Mouse (Mus musculus) adipocyte (in vitro differentiated cells): ENCODE data around the gene Vps4a.

Experiments
- DNase-seq: peaks from one replicate; pipeline ENCODE4 v3.0.0-alpha.2; 2016; ENCODE audit warnings: low spot score

Gene Vps4a

DNA sequence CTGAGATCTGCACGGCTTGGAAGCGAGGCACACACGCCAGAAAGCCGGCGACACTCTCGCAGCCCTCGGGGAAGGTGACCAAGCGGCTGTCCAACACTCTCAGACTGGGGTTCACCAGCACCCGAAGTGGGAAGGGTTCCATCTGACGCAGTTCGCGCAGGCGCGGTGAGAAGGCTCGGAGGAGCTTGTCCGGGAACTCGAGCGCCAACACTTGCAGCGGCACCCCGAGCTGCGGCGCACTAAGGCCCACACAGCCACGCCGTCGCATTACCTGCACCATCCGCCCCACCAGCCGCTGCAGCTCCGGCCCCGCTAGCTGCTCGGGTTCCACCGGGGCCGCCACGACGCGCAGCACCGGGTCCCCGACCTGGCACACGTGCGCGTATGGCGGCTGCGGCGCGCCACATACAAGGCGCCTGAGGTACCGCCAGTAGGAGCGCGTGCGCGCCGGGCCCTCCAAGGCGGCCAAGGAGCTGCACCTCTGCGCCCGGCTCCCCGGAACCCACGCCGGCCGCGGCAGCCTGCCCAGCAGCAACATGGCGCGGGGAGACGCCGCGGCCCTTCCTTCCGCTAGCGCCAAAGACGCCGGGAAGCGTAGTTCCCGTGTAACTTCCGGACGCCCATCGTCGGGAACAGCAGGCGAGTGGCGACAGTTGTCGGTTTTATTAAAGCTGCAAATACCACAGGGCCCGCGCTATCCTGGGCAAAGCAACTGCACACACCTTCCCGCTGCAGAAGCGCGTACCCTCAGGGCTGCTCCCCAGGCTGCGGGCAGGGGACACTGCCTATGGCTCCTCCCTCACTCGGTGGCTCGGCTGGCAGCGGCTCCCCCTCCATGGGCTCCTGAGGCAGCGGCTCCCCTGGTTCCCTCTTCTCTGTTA is 17.3 kb downstream of the Vps4a start, which contains the start of gene Pdf:
Gene Pdf, minus strand, starts transcription at position 554 of the 881 bp plus-strand sequence.
- peak; percentile 78 for DNase-seq

- DNase-seq, result no peak
Measured at GRCm38 (mm10) chr8:107049480-107049879, 18.5 kb downstream of the Vps4a start.

GRCm38 (mm10) chr8:107052046-107052445 is 21.0 kb downstream of the Vps4a start:
- DNase-seq, result no peak

- DNase-seq, result peak; percentile 98
Measured at GRCm38 (mm10) chr8:107056076-107056972, 25.3 kb downstream of the Vps4a start, which contains the start of the genes Cog8 and Nip7. Cog8 (minus strand) TSS chr8:107056689. Nip7 (plus strand) TSS chr8:107056877.

DNA sequence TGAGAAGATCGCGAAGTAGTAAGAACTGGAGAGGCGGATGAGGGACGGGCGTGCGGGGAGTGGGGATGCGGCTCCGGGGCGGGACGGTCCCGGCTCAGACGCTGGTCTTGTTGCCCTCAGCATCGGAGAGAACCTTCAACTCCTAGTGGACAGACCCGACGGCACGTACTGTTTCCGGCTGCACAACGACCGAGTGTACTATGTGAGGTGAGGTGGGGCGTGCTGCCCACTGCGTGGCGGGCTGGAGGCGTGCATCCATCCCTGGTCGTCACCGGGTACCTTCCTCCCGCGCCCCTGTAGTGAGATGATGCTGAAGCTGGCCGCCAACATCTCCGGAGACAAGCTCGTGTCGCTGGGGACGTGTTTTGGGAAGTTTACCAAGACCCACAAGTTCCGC is 25.9 kb downstream of the Vps4a start:
- DNase-seq, result no peak

DNA sequence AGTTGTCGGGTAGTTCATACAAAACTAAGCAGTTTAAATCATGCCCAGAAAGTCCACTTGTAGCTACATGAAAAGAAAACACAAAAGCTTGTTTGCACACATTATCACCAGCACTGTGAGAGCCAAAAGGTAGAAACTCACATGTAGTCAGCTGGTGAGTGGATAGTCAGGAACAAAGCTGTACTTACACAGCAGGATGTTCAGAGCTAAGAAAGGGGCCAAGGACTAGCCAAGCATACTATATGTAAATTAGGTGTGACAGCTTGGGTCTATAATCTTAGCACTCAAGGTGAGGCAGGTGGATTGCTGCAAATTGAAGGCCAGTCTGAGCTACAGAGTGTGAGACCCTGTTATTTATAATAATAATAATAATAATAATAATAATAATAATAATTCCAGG is 31.6 kb downstream of the Vps4a start:
- no peak for DNase-seq

GRCm38 (mm10) chr8:107065511-107066496 is 34.8 kb downstream of the Vps4a start, which contains the start of gene Tmed6:
Tmed6 (minus strand) TSS chr8:107065644.
- DNase-seq, result no peak

- DNase-seq, result no peak
Measured at GRCm38 (mm10) chr8:107073706-107074105, 42.7 kb downstream of the Vps4a start.

DNA sequence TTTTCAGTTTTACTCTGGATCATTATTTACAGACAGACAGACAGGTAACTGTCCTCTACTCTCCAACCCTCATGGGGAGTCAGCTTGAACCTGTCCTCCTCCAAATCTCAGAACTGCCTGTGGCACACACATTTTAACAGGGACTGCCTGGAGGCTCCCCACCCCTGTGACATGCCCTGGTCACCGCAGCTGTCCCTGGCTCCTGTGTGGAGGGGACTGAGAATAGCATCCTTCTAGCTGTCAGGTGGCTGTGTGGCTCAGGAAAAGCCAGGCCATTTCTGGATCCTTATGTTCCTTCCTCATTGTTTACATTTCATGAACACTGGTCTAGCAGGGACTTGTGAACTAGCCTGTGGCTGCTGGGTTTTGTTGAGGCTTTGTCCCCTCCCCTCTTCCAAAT is 43.1 kb downstream of the Vps4a start:
- no peak for DNase-seq

DNA sequence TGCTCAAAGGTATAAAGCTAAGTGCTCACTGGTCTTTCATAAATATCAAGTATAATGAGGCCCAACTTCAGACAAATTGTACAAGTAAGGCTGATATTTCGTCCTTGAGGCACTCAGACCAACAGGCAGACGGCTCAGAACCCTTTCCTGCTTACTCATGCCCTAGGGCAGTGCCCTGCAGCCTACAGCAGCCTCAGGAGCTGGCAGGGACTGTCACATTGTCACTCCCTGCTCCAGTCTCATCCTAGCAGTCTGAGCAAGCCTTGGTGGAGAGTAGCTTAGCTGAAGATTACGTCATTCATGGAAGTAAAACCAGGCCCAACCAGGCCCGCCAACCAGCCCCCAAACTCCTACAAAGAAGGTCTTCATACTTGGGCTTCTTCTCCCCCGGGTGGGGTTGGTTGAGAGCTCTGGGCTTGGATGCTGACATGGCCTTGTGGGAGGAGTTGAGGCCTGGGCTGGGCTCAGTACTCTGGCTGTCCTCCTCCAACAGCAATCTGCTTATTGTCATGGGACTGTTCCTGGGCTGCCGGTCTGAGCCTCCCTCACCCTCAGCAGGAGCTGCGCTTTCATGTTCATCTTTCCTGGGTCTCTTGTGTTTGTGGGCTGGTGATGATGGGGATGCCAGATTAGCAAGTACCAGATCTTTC is 45.3 kb downstream of the Vps4a start:
- no peak for DNase-seq

GRCm38 (mm10) chr8:107085358-107085757 is 54.3 kb downstream of the Vps4a start:
- peak; percentile 21 for DNase-seq

- DNase-seq, result no peak
Measured at GRCm38 (mm10) chr8:107086018-107086417, 55.0 kb downstream of the Vps4a start.

DNA sequence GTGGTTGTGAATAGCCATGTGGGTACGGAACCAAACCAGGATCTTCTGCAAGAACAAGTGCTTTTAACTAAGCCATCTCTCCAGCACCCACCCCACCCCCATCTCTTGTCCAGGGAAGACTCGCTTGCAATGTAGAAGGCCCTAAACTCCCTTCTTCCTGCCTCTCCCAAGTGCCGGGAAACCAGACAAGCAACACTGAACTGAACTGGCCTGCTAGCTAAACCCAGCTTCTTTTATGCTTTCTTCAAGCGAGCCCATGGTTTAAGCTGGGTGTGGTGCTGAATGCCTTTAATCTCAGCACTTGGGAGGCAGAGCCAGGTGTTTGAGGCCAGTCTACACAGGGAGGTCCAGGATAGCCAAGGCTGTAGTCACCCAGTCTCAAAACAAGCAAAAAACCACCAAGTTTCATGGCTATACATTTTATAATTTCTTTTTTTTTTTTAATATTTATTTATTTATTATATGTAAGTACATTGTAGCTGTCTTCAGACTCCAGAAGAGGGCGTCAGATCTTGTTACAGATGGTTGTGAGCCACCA is 57.6 kb downstream of the Vps4a start:
- no peak for DNase-seq

GRCm38 (mm10) chr8:107090531-107090930 is 59.5 kb downstream of the Vps4a start:
- DNase-seq, result no peak
